Mouse (Mus musculus): ENCODE results near the gene Rsad1. TPM values are rescaled to one million over a fixed set of nuclear protein-coding genes. Genes with fewer than 3 reads are reported as not detected.
A peak's percentile ranks its signal among the peaks of the same experiment; 100 is the strongest.

Gene Rsad1
- polyA plus RNA-seq, 1 experiment from 2014 or later = 2.0 TPM

- H3K4me2 ChIP-seq = no peak overlapping the region
- H3K27ac ChIP-seq = no peak overlapping the region
- H3K4me1 ChIP-seq = peaks cover 17% of the 10 kb centered on the region
- no peaks in the 10 kb centered on the region for H3K36me3 ChIP-seq
- no peak for ATAC-seq
- H3K4me3 ChIP-seq = no peak overlapping the region
- no peaks in the 10 kb centered on the region for H3K27me3 ChIP-seq (replicated peaks)
- 77% methylated on average over 6 of the region's 6 CpGs for WGBS (ENCODE audit: insufficient replicate concordance)
- H3K9ac ChIP-seq = no peak overlapping the region
- no peaks in the 10 kb centered on the region for H3K9me3 ChIP-seq (replicated peaks)
Observed at GRCm38 (mm10) chr11:94547271-94547670, 1.8 kb downstream of the Rsad1 start.

DNA sequence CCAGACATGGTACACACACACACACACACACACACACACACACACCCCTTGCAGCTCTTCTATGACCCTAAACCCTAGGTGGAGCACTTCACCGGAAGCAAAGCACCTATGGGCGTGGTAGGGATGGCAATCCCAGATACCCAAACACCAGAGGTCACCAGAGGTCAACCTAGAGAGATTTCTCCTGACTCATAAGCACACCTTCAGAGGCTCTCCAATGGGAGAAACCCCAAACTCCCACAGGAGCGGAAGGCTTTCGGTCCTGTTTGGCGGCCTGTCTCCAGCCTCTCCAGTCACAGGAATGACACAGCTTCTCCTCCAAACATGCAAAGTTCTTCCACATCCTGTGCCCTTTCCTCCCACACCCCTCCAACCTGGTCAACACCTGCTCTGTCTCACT is 2.7 kb downstream of the Rsad1 start:
- no peak overlapping the region for H3K4me3 ChIP-seq
- no peaks in the 10 kb centered on the region for H3K36me3 ChIP-seq
- ATAC-seq = no peak
- H3K9me3 ChIP-seq (replicated peaks) = no peaks in the 10 kb centered on the region
- no peak overlapping the region for H3K27ac ChIP-seq
- H3K4me2 ChIP-seq = no peak overlapping the region
- 81% methylated on average over 5 of the region's 5 CpGs for WGBS (ENCODE audit: insufficient replicate concordance)
- no peak overlapping the region for H3K9ac ChIP-seq
- H3K4me1 ChIP-seq = peaks cover 17% of the 10 kb centered on the region
- no peaks in the 10 kb centered on the region for H3K27me3 ChIP-seq (replicated peaks)

GRCm38 (mm10) chr11:94544422-94544821 is 4.6 kb downstream of the Rsad1 start:
- WGBS (ENCODE audit: insufficient replicate concordance) = 70% methylated on average over 18 of the region's 18 CpGs
- Histone ChIP-seq H3K4me2 (no peak overlapping the region), H3K9me3 (replicated peaks) (no peaks in the 10 kb centered on the region), H3K4me3 (no peak overlapping the region), H3K9ac (no peak overlapping the region), H3K4me1 (peaks cover 14% of the 10 kb centered on the region), H3K27ac (no peak overlapping the region), H3K36me3 (no peaks in the 10 kb centered on the region), H3K27me3 (replicated peaks) (no peaks in the 10 kb centered on the region)
- ATAC-seq = no peak

DNA sequence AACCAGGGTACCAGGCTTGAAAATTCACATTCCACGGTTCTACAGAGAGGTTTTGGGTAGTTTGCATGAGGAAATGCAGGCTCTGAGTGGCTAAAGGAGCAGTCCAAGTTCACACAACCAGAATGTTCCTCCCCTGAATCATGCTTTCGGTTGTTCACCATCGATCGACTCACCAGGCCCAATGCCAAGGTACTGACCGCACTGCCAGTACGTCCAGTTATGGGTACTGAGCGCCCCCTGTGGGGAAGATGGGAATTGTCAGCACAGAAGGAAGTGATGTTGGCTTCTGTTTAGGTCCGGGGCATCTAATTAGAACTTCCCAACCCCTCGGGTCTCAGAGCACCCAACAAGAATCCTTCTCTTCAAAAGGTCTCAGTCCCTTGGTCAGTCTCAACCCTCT is 5.1 kb downstream of the Rsad1 start:
- no peak overlapping the region for H3K4me2 ChIP-seq

GRCm38 (mm10) chr11:94543344-94543743 is 5.7 kb downstream of the Rsad1 start:
- no peak overlapping the region for H3K9ac ChIP-seq
- no peaks in the 10 kb centered on the region for H3K36me3 ChIP-seq
- ATAC-seq = no peak
- H3K4me3 ChIP-seq = no peak overlapping the region
- H3K9me3 ChIP-seq (replicated peaks) = no peaks in the 10 kb centered on the region
- no peaks in the 10 kb centered on the region for H3K27me3 ChIP-seq (replicated peaks)
- WGBS (ENCODE audit: insufficient replicate concordance) = 85% methylated on average over 12 of the region's 12 CpGs
- H3K4me1 ChIP-seq = peaks cover 5% of the 10 kb centered on the region
- no peak overlapping the region for H3K27ac ChIP-seq
- no peak overlapping the region for H3K4me2 ChIP-seq

More for the DNA sequence above, 5.1 kb downstream of the Rsad1 start:
- ATAC-seq = no peak
- peaks cover 11% of the 10 kb centered on the region for H3K4me1 ChIP-seq
- H3K36me3 ChIP-seq = no peaks in the 10 kb centered on the region
- H3K9me3 ChIP-seq (replicated peaks) = no peaks in the 10 kb centered on the region
- H3K27me3 ChIP-seq (replicated peaks) = no peaks in the 10 kb centered on the region
- no peak overlapping the region for H3K27ac ChIP-seq
- no peak overlapping the region for H3K4me3 ChIP-seq
- WGBS (ENCODE audit: insufficient replicate concordance) = 45% methylated on average over 9 of the region's 9 CpGs
- no peak overlapping the region for H3K9ac ChIP-seq

GRCm38 (mm10) chr11:94542400-94542799 is 6.7 kb downstream of the Rsad1 start:
- WGBS (ENCODE audit: insufficient replicate concordance) = 70% methylated on average over 4 of the region's 4 CpGs
- Histone ChIP-seq H3K4me3 (no peak overlapping the region), H3K27ac (no peak overlapping the region), H3K27me3 (replicated peaks) (no peaks in the 10 kb centered on the region), H3K36me3 (no peaks in the 10 kb centered on the region), H3K9me3 (replicated peaks) (no peaks in the 10 kb centered on the region), H3K4me2 (no peak overlapping the region), H3K4me1 (no peaks in the 10 kb centered on the region), H3K9ac (no peak overlapping the region)
- no peak for ATAC-seq

DNA sequence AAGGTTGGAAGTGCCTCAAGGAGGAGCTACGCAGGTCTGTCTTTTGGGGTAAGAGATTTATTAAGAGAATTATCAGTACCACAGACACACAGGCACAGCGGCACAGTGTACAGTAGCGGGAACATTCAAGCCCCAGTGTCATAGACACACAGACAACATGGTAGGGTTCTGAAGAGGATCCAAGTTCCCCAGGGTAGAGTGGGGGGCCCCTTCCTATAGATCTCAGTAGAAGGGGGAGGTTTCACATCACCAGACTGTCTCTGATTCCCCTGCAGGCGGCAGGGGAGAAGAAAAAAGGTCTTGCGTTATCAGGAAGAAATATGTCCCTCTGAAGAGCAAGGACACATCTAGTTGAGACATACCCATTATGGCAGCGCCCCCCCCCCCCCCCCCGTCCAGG is 9.3 kb downstream of the Rsad1 start:
- Histone ChIP-seq H3K4me2 (no peak overlapping the region), H3K4me1 (no peaks in the 10 kb centered on the region), H3K4me3 (no peak overlapping the region), H3K36me3 (no peaks in the 10 kb centered on the region), H3K27me3 (replicated peaks) (no peaks in the 10 kb centered on the region), H3K27ac (no peak overlapping the region), H3K9me3 (replicated peaks) (no peaks in the 10 kb centered on the region), H3K9ac (no peak overlapping the region)
- 68% methylated on average over 7 of the region's 7 CpGs for WGBS (ENCODE audit: insufficient replicate concordance)
- ATAC-seq = no peak

- Histone ChIP-seq H3K36me3 (no peaks in the 10 kb centered on the region), H3K9ac (no peak overlapping the region), H3K4me3 (no peak overlapping the region), H3K4me2 (no peak overlapping the region), H3K9me3 (replicated peaks) (no peaks in the 10 kb centered on the region), H3K27me3 (replicated peaks) (no peaks in the 10 kb centered on the region), H3K27ac (no peak overlapping the region), H3K4me1 (no peaks in the 10 kb centered on the region)
- WGBS (ENCODE audit: insufficient replicate concordance) = 57% methylated on average over 8 of the region's 8 CpGs
- no peak for ATAC-seq
Observed at GRCm38 (mm10) chr11:94538733-94539292, 10.2 kb downstream of the Rsad1 start.

DNA sequence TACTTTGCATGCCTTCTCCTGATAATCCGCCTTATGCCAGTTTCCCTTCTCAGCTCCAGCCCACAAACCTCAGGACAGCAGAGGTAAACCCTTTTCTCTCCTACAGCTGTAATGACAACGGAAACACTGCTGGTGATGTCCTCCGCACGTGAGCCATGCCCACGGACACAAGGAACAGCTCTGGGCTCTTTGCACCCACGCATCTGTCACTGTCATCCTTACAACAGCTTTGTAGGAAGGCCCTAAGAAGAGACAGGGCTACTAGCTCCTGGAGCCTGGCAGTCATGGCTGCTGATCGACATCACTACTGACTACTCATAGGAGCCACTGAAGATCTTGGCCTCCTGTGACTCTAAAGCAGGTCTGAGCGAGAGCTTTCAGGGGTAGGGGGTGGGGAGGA is 15.9 kb downstream of the Rsad1 start:
- H3K9ac ChIP-seq = no peak overlapping the region
- no peak overlapping the region for H3K27ac ChIP-seq
- no peaks in the 10 kb centered on the region for H3K4me1 ChIP-seq
- WGBS (ENCODE audit: insufficient replicate concordance) = 67% methylated on average over 8 of the region's 8 CpGs
- H3K27me3 ChIP-seq (replicated peaks) = no peaks in the 10 kb centered on the region; the same call in 1 of the 2 replicates
- no peaks in the 10 kb centered on the region for H3K36me3 ChIP-seq
- no peaks in the 10 kb centered on the region for H3K9me3 ChIP-seq (replicated peaks)
- H3K4me3 ChIP-seq = no peak overlapping the region
- H3K4me2 ChIP-seq = no peak overlapping the region
- ATAC-seq = no peak

- ATAC-seq = no peak
- WGBS (ENCODE audit: insufficient replicate concordance) = 39% methylated on average over 3 of the region's 3 CpGs
Observed at GRCm38 (mm10) chr11:94528879-94529278, 20.2 kb downstream of the Rsad1 start.

DNA sequence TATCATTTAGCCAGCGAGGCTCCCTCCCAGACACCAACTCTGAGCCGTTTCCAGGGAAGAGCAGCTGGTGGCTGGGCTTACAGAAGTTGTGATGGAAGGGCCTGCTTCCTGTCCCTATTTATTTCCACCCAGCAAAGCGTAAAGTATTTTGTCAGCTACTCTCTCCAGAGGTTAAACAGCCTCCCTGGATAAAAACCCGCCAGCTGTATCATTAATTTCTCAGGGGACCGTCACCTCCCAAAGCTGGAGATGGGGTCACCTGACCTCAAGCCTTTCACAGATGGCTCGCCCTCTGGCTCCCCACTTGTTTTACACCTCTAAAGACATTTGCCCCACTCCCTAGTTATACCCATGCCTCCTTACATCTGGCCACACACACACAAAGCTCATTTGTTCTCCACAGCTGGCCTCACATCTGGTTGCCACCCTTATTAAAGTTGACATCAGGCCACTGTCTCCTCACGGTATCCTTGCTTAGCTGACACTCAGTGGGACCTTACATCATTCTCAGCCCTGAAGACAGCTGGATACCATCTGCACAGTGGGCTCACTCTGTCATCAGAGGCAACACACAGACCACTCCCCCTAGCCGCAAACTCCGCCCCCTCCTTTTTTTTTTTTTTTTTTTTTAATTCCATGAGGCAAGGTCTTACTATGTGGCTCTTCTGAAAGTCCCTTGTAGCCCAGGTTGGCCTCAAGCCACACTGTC is 22.7 kb downstream of the Rsad1 start:
- ATAC-seq = no peak

More at GRCm38 (mm10) chr11:94528879-94529278, 20.2 kb downstream of the Rsad1 start:
- H3K9me3 ChIP-seq (replicated peaks) = no peaks in the 10 kb centered on the region
- no peak overlapping the region for H3K4me3 ChIP-seq
- H3K36me3 ChIP-seq = no peaks in the 10 kb centered on the region
- H3K27me3 ChIP-seq (replicated peaks) = peaks cover 6% of the 10 kb centered on the region; the same call in 1 of the 2 replicates
- H3K27ac ChIP-seq = no peak overlapping the region
- no peak overlapping the region for H3K4me2 ChIP-seq
- H3K4me1 ChIP-seq = peaks cover 3% of the 10 kb centered on the region; the same call in 1 of the 2 replicates
- H3K9ac ChIP-seq = no peak overlapping the region

GRCm38 (mm10) chr11:94521219-94521843 is 27.7 kb downstream of the Rsad1 start, which contains the start of gene Mycbpap:
Gene Mycbpap, minus strand, starts transcription at chr11:94521742.
- Histone ChIP-seq H3K9me3 (replicated peaks) (no peaks in the 10 kb centered on the region), H3K4me1 (peaks cover 10% of the 10 kb centered on the region; the same call in 1 of the 2 replicates), H3K27me3 (replicated peaks) (peaks cover 30% of the 10 kb centered on the region), H3K9ac (peak within 1 kb of the TSS; percentile 37; the same call in 1 of the 2 replicates), H3K27ac (no peak within 1 kb of the TSS), H3K4me2 (peak within 1 kb of the TSS; percentile 80), H3K36me3 (no peaks in the 10 kb centered on the region), H3K4me3 (peak within 1 kb of the TSS; percentile 59)
- ATAC-seq = peak; percentile 42; the same call in 1 of the 2 replicates
- 2% methylated on average over 42 of the region's 42 CpGs for WGBS (ENCODE audit: insufficient replicate concordance)

More for the DNA sequence above, 22.7 kb downstream of the Rsad1 start:
- Histone ChIP-seq H3K27me3 (replicated peaks) (0 out of 2 replicates have a peak, but pooled peaks cover 12% of the 10 kb centered on the region), H3K36me3 (no peaks in the 10 kb centered on the region), H3K9ac (no peak overlapping the region), H3K4me3 (no peak overlapping the region), H3K4me2 (no peak overlapping the region), H3K9me3 (replicated peaks) (no peaks in the 10 kb centered on the region), H3K27ac (no peak overlapping the region), H3K4me1 (peaks cover 9% of the 10 kb centered on the region)
- WGBS (ENCODE audit: insufficient replicate concordance) = 56% methylated on average over 9 of the region's 9 CpGs
